Mouse (Mus musculus) liver, embryonic 15.5 days (tissue): ENCODE measurements around the gene Tmc1. TPM values are rescaled to one million over a fixed set of nuclear protein-coding genes. Genes with fewer than 3 reads are reported as not detected.

ENCODE experiments used
- ATAC-seq: fragments of 200-750 bp; cut with Nextera tagmentation; 2 replicates; pipeline ENCODE4 v1.8.0; 2017; ENCODE audit warnings: moderate number of reproducible peaks, mild to moderate bottlenecking, moderate library complexity; ENCODE audit not compliant: insufficient read depth
- H3K27ac ChIP-seq: fragments of 300-500 bp; sonication (generic); replicated peaks from 2 replicates; pipeline ENCODE4 v1.5.1; 2015; ENCODE audit warnings: mild to moderate bottlenecking, inconsistent platforms
- H3K27me3 ChIP-seq: fragments of 300-500 bp; sonication (generic); 2 replicates; pipeline ENCODE4 v1.6.1; 2015; ENCODE audit warnings: mild to moderate bottlenecking, inconsistent platforms
- H3K36me3 ChIP-seq: fragments of 300-500 bp; sonication (generic); replicated peaks from 2 replicates; pipeline ENCODE4 v1.6.1; 2015; ENCODE audit warnings: moderate library complexity, mild to moderate bottlenecking, inconsistent platforms
- H3K4me1 ChIP-seq: fragments of 300-500 bp; sonication (generic); replicated peaks from 2 replicates; pipeline ENCODE4 v1.6.1; 2015; ENCODE audit warnings: inconsistent platforms
- H3K4me2 ChIP-seq: fragments of 300-500 bp; sonication (generic); 2 replicates; pipeline ENCODE4 v1.6.1; 2015; ENCODE audit warnings: moderate library complexity, mild to moderate bottlenecking, inconsistent platforms
- H3K4me3 ChIP-seq: fragments of 300-500 bp; sonication (generic); replicated peaks from 2 replicates; pipeline ENCODE4 v1.5.1; 2015; ENCODE audit warnings: mild to moderate bottlenecking, inconsistent platforms
- H3K9ac ChIP-seq: fragments of 300-500 bp; sonication (generic); 2 replicates; pipeline ENCODE4 v1.6.1; 2015; ENCODE audit warnings: moderate library complexity, mild to moderate bottlenecking, inconsistent platforms
- H3K9me3 ChIP-seq: fragments of 300-500 bp; sonication (generic); replicated peaks from 2 replicates; pipeline ENCODE4 v1.6.1; 2016; ENCODE audit warnings: inconsistent platforms
- WGBS: fragments of 180-500 bp; shearing (Covaris S2); methylation state at CpG from one replicate; pipeline ENCODE4 v1.1.7; 2015; ENCODE audit warnings: mixed read lengths; ENCODE audit not compliant: insufficient replicate concordance; 5-methylcytosine and 5-hydroxymethylcytosine counted together
- polyA plus RNA-seq: library from polyadenylated mRNA; unstranded; fragments of >200 nt; fragmentation: Nextera tagmentation; extraction: Ambion mirVana; gene quantifications from 2 replicates; pipeline ENCODE4 v1.2.1, GENCODE M21; 2015

The Tmc1 gene
- polyA plus RNA-seq, 1 experiment from 2014 or later = not detected

DNA sequence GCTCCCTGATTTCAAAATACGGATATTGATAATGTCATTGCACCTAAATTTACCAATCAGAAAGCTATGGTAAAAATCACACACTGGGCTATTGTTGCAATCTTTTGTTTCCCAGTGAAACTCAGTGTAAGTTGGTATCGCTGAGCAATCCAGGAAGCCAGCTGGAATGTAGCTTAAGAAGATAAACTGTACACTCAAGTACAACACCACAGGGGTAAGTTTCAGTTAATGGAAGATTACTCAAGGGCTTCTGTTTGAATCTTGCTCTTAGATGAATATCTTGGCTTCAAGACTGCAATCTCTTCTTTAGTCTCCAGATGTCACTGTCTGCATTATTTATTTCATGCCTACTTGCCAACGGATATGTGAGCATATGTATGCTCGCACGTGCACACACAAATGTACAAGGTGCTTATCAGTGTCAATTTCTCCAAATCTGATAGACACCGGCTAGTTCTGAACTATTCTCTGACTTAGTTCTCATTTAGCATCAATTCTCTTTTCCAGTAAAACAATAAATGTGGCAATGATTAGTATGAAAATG is 156.4 kb downstream of the Tmc1 start:
- no peaks in the 10 kb centered on the region for H3K27me3 ChIP-seq
- no peaks in the 10 kb centered on the region for H3K36me3 ChIP-seq
- no peaks in the 10 kb centered on the region for H3K9me3 ChIP-seq
- no peak overlapping the region for H3K4me3 ChIP-seq
- H3K27ac ChIP-seq = no peak overlapping the region
- no peak overlapping the region for H3K4me2 ChIP-seq
- no peak overlapping the region for H3K9ac ChIP-seq
- ATAC-seq = no peak
- H3K4me1 ChIP-seq = no peaks in the 10 kb centered on the region
- WGBS = 30% methylated on average over 6 of the region's 6 CpGs

GRCm38 (mm10) chr19:20796001-20796400 is 158.0 kb downstream of the Tmc1 start:
- Histone ChIP-seq H3K27ac (no peak overlapping the region), H3K4me2 (no peak overlapping the region), H3K9ac (no peak overlapping the region), H3K9me3 (no peaks in the 10 kb centered on the region), H3K4me1 (no peaks in the 10 kb centered on the region), H3K27me3 (no peaks in the 10 kb centered on the region), H3K36me3 (no peaks in the 10 kb centered on the region), H3K4me3 (no peak overlapping the region)
- 49% methylated on average over 4 of the region's 4 CpGs for WGBS
- ATAC-seq = no peak

GRCm38 (mm10) chr19:20794999-20795398 is 159.0 kb downstream of the Tmc1 start:
- WGBS = 77% methylated on average over 3 of the region's 3 CpGs
- no peak overlapping the region for H3K27ac ChIP-seq
- no peaks in the 10 kb centered on the region for H3K27me3 ChIP-seq
- H3K36me3 ChIP-seq = no peaks in the 10 kb centered on the region
- H3K4me3 ChIP-seq = no peak overlapping the region
- H3K4me1 ChIP-seq = no peaks in the 10 kb centered on the region
- H3K4me2 ChIP-seq = no peak overlapping the region
- H3K9ac ChIP-seq = no peak overlapping the region
- ATAC-seq = no peak
- H3K9me3 ChIP-seq = no peaks in the 10 kb centered on the region

DNA sequence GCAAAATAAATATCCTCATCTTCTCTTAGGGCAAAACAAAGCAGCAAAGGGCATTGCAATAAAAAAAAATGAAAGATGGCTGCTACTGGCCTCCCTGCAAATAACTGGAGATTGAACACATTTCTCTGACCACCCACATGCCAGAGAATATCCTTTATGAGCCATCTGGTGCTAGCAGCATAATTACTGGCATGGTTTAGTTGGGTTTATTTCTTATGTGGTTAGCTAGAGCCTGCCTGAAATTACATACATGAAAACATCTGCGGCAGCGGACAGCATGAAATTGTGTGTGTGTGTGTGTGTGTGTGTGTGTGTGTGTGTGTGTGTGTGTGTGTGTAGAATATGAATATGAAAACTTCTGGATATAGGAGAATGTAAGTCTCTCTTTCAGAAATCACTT is 161.2 kb downstream of the Tmc1 start:
- Histone ChIP-seq H3K4me3 (no peak overlapping the region), H3K27ac (no peak overlapping the region), H3K9ac (no peak overlapping the region), H3K9me3 (no peaks in the 10 kb centered on the region), H3K36me3 (no peaks in the 10 kb centered on the region), H3K4me1 (no peaks in the 10 kb centered on the region), H3K27me3 (no peaks in the 10 kb centered on the region), H3K4me2 (no peak overlapping the region)
- no peak for ATAC-seq
- WGBS = 78% methylated on average over 2 of the region's 2 CpGs

DNA sequence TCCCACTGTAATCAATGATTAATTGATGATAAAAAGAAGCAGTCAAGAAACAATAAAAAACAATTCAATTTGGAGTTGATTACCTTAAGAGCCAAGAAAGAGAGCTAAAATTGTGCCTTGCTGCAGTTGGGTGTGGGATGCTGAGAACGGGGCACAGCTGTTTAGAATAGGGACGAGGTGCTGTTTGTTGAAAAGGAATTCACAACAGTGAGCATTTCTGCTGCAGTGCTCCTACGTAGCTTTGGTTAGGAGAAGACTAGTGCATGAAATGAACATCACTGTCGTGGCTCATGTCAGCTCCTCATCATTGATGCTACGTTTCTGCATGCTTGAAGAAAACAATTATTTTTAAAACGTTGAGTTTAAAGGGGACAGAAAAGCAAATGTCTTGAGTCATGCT is 166.7 kb downstream of the Tmc1 start:
- 53% methylated on average over 6 of the region's 6 CpGs for WGBS
- Histone ChIP-seq H3K27ac (no peak overlapping the region), H3K9ac (no peak overlapping the region), H3K4me1 (no peaks in the 10 kb centered on the region), H3K4me3 (no peak overlapping the region), H3K36me3 (no peaks in the 10 kb centered on the region), H3K9me3 (no peaks in the 10 kb centered on the region), H3K27me3 (no peaks in the 10 kb centered on the region), H3K4me2 (no peak overlapping the region)
- no peak for ATAC-seq

DNA sequence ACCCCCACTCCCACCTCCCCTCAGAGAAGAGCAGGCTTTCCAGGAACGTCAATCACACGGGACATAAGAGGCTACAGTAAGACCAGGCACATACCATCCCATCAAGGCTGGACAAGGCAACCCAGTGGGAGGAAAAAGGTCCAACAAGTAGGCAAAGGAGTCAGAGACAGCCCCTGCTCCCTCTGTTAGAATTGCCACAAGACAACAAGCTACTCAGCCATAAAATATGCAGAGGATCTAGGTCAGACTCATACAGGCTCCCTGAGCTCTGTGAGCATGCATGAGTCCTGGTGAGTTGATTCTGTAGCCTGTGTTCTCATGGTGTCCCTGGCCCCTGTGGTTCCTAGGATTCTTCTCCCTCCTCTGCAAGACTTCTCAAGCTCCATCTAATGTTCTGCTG is 178.3 kb downstream of the Tmc1 start:
- Histone ChIP-seq H3K27ac (no peak overlapping the region), H3K36me3 (no peaks in the 10 kb centered on the region), H3K9me3 (no peaks in the 10 kb centered on the region), H3K27me3 (no peaks in the 10 kb centered on the region), H3K4me3 (no peak overlapping the region), H3K4me2 (no peak overlapping the region), H3K4me1 (no peaks in the 10 kb centered on the region), H3K9ac (no peak overlapping the region)
- no peak for ATAC-seq
- 44% methylated on average over 2 of the region's 2 CpGs for WGBS

GRCm38 (mm10) chr19:20773941-20774340 is 180.1 kb downstream of the Tmc1 start:
- no peak for ATAC-seq
- Histone ChIP-seq H3K36me3 (no peaks in the 10 kb centered on the region), H3K27ac (no peak overlapping the region), H3K4me3 (no peak overlapping the region), H3K9ac (no peak overlapping the region), H3K9me3 (no peaks in the 10 kb centered on the region), H3K4me2 (no peak overlapping the region), H3K27me3 (no peaks in the 10 kb centered on the region), H3K4me1 (no peaks in the 10 kb centered on the region)
- 82% methylated on average over 7 of the region's 7 CpGs for WGBS

DNA sequence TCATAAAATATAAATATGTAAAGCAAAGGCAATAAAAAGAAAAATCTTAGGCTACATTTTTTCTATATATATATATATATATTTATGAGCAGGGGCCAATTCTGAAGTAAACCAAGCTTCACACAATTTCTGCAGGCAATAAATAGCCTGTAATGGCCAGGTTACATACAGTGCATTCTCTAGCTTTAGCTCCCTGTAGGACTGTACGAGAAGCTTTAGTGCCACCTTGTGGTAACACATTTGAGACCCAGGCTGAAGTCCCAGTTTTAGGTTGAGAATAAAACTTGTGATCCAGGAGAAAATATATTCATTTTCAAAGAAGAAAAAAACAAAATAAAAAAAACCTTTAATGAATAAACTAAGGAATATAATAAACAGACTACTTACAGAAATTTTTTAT is 189.8 kb downstream of the Tmc1 start:
- Histone ChIP-seq H3K36me3 (no peaks in the 10 kb centered on the region), H3K27me3 (no peaks in the 10 kb centered on the region), H3K9ac (no peak overlapping the region), H3K27ac (no peak overlapping the region), H3K4me2 (no peak overlapping the region), H3K4me3 (no peak overlapping the region), H3K4me1 (peaks cover 7% of the 10 kb centered on the region; the same call in 1 of the 2 replicates), H3K9me3 (no peaks in the 10 kb centered on the region)
- WGBS = 11% methylated on average over 1 of the region's 1 CpGs
- ATAC-seq = no peak

DNA sequence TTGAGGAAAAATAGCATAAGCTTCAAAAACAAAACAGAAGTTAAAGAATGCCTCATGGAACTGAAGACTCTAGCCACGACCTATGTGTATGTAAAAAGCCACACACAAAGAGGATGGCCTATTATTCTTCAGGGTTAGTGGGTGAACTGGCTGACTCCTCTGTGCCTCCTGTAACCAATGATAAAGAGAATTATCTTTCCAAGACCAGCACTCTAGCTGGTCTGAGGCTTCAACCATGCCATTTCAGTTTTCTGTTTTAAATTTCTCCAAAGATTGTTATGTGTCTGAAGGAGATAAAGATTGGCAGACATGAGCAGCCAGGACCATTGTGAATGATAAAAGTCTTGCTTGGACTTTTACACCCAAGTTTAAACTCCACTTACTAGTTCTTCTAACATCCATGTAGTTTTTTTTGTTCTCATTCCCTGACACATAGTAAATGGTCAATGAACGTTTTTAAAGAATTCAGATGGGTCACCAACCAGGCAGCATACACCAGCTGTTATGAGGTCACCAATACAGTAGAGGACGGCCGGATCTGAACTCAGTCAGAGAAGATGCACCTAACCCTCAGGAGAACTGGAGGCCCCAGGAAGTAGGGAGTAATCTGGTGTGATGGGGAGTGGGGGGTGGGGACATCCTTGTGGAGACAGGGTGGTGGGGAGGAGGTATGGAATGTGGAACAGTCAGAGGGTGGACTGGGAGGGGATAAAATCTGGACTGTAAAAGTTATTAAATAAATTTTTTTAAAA is 192.2 kb downstream of the Tmc1 start:
- 16% methylated on average over 4 of the region's 4 CpGs for WGBS
- H3K9ac ChIP-seq = no peak overlapping the region
- no peak overlapping the region for H3K4me3 ChIP-seq
- no peak overlapping the region; the same call in 1 of the 2 replicates for H3K4me2 ChIP-seq
- no peak overlapping the region for H3K27ac ChIP-seq
- peaks cover 7% of the 10 kb centered on the region; the same call in 1 of the 2 replicates for H3K4me1 ChIP-seq
- H3K9me3 ChIP-seq = no peaks in the 10 kb centered on the region
- no peaks in the 10 kb centered on the region for H3K27me3 ChIP-seq
- peak; percentile 94 for ATAC-seq
- no peaks in the 10 kb centered on the region for H3K36me3 ChIP-seq

DNA sequence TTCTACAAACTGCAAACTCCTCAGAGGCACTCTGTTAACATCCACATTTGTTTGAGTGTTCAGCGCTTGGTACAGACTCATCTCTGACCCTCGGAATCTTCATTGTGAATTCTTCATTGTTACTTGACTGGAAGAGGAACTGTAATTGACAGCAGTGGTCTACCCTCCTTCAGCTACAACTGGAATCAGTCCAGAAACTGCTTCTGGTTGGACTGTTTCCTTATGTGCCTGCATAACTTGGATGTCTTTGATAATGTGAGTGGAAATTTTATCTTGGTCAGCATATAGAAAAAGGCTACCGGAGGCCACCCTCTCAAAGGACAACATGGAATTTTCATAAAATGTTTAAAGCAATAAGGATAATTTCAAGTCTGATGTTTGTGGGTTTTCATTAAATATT is 192.9 kb downstream of the Tmc1 start:
- 31% methylated on average over 3 of the region's 3 CpGs for whole genome bisulfite sequencing
- H3K4me3 ChIP-seq = no peak overlapping the region
- peak; percentile 72 for ATAC-seq
- no peaks in the 10 kb centered on the region for H3K36me3 ChIP-seq
- H3K27ac ChIP-seq = no peak overlapping the region
- no peak overlapping the region for H3K4me2 ChIP-seq
- H3K9ac ChIP-seq = no peak overlapping the region
- H3K27me3 ChIP-seq = no peaks in the 10 kb centered on the region
- peaks cover 7% of the 10 kb centered on the region; the same call in 1 of the 2 replicates for H3K4me1 ChIP-seq
- no peaks in the 10 kb centered on the region for H3K9me3 ChIP-seq

DNA sequence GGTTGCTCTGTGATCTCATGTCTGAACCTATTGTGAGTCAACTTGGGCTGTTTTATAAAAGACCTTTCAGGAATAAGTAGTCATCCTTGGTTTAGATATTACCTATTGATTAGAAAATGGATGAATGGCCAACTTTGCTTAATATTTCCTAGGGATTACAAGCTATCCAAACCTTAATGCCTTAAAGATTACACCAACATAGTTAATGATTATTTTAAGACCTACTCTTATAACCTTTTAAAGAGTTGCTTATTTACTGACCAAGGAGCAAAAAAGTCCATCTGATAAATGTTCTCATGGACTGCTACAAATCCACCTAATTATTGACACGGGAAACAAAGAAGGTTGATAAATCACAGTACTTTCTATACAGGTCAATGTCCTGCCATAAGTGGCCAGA is 209.4 kb downstream of the Tmc1 start:
- H3K4me3 ChIP-seq = no peak overlapping the region
- no peaks in the 10 kb centered on the region for H3K36me3 ChIP-seq
- no peak overlapping the region for H3K27ac ChIP-seq
- 62% methylated on average over 1 of the region's 1 CpGs for WGBS
- H3K9ac ChIP-seq = no peak overlapping the region
- no peaks in the 10 kb centered on the region for H3K27me3 ChIP-seq
- no peaks in the 10 kb centered on the region for H3K9me3 ChIP-seq
- H3K4me1 ChIP-seq = no peaks in the 10 kb centered on the region
- ATAC-seq = no peak
- no peak overlapping the region for H3K4me2 ChIP-seq
